Mouse (Mus musculus) G1E (cell line): ENCODE results near the gene Dhx16. TPM values are rescaled to one million over a fixed set of nuclear protein-coding genes. Genes with fewer than 3 reads are reported as not detected.

ENCODE experiments used
- ATAC-seq: 2 replicates; pipeline ENCODE4 v1.8.0; 2016; ENCODE audit warnings: mild to moderate bottlenecking; ENCODE audit not compliant: insufficient number of reproducible peaks, poor library complexity, low FRiP score, severe bottlenecking; ENCODE audit errors: extremely low read depth
- DNase-seq: peaks from one replicate; pipeline ENCODE4 v3.0.0; 2012; ENCODE audit warnings: low spot score
- H3K27me3 ChIP-seq: 2 replicates; pipeline ENCODE4 v1.6.1; 2012; ENCODE audit warnings: mild to moderate bottlenecking, low read length, inconsistent platforms; ENCODE audit not compliant: insufficient read depth
- H3K36me3 ChIP-seq: replicated peaks from 2 replicates; pipeline ENCODE3; 2012; ENCODE audit warnings: mild to moderate bottlenecking, inconsistent platforms
- H3K4me1 ChIP-seq: 2 replicates; pipeline ENCODE4 v1.6.1; 2012; ENCODE audit warnings: low read depth, low read length, inconsistent platforms, mixed read lengths; ENCODE audit not compliant: insufficient read depth
- H3K4me3 ChIP-seq: 2 replicates; pipeline ENCODE4 v1.5.1; 2012; ENCODE audit warnings: low read depth, mild to moderate bottlenecking, inconsistent platforms, low read length, moderate library complexity, mixed read lengths
- H3K9me3 ChIP-seq: replicated peaks from 2 replicates; pipeline ENCODE4 v1.6.1; 2012; ENCODE audit warnings: inconsistent platforms
- CTCF ChIP-seq: IDR thresholded peaks from 2 replicates; pipeline ENCODE4 v1.5.1; 2012; ENCODE audit warnings: low read depth, low read length, inconsistent platforms, mixed read lengths
- GATA1 ChIP-seq: IDR thresholded peaks from 2 replicates; pipeline ENCODE4 v1.6.1; 2012; ENCODE audit warnings: borderline replicate concordance, low read length, inconsistent platforms, mixed read lengths
- GATA2 ChIP-seq: IDR thresholded peaks from 2 replicates; pipeline ENCODE4 v1.6.1; 2012; ENCODE audit warnings: low read depth, low read length, inconsistent platforms, borderline replicate concordance
- POLR2AphosphoS5 ChIP-seq: IDR thresholded peaks from 2 replicates; pipeline ENCODE4 v1.6.1; 2012; ENCODE audit warnings: low read depth, low read length, inconsistent platforms; ENCODE audit not compliant: insufficient replicate concordance
- TAL1 ChIP-seq: conservative IDR thresholded peaks from 2 replicates; pipeline ENCODE4 v1.6.1; 2012; ENCODE audit warnings: low read depth, low read length, inconsistent platforms, mixed read lengths
- polyA plus RNA-seq: library from polyadenylated mRNA; stranded (reverse); fragments of >175 nt; gene quantifications from 2 replicates; pipeline ENCODE4 v1.2.3, GENCODE M21; 2012
- total RNA-seq, 2 experiments: library from RNA; stranded (forward) in 1 of 2; stranded (reverse) in 1 of 2; fragments of 200-1000 nt in 1 of 2; fragments of >200 nt in 1 of 2; fragmentation: Nextera tagmentation in 1 of 2; gene quantifications; 2 replicates each; pipeline ENCODE4 v1.2.3; 2014 to 2017

The Dhx16 gene
- total and polyA plus RNA-seq, 3 experiments, result 56.3 to 81.1 (median 73.6) TPM

- Histone ChIP-seq H3K4me3 (peak overlapping the region; percentile 79; the same call in 1 of the 2 replicates), H3K27me3 (no peaks in the 10 kb centered on the region), H3K9me3 (no peaks in the 10 kb centered on the region), H3K4me1 (peaks cover 61% of the 10 kb centered on the region), H3K36me3 (peaks cover 53% of the 10 kb centered on the region)
- TF ChIP-seq POLR2AphosphoS5 (peak; percentile 91; the same call in 1 of the 2 replicates), TAL1 (no peak)
- ATAC-seq, result peak; percentile 28
- peak; percentile 63 for DNase-seq
Measured at GRCm38 (mm10) chr17:35919060-35919715, 39.6 kb downstream of the Dhx16 start.

- peak; percentile 63 for TF ChIP-seq TAL1
- no peak for TF ChIP-seq GATA1
- H3K4me3 ChIP-seq, result peak overlapping the region; percentile 64; the same call in 1 of the 2 replicates
- H3K9me3 ChIP-seq, result no peaks in the 10 kb centered on the region
- H3K27me3 ChIP-seq, result no peaks in the 10 kb centered on the region
- H3K36me3 ChIP-seq, result peaks cover 53% of the 10 kb centered on the region
- peak; percentile 5; the same call in 1 of the 2 replicates for ATAC-seq
- DNase-seq, result no peak
- H3K4me1 ChIP-seq, result peaks cover 61% of the 10 kb centered on the region
Measured at GRCm38 (mm10) chr17:35919864-35920301, 40.3 kb downstream of the Dhx16 start.

- TF ChIP-seq TAL1, result no peak
- no peak for TF ChIP-seq GATA1
- TF ChIP-seq POLR2AphosphoS5, result no peak; the same call in 1 of the 2 replicates
- no peak for TF ChIP-seq CTCF
- no peak for TF ChIP-seq GATA2
- DNase-seq, result no peak
- H3K9me3 ChIP-seq, result no peaks in the 10 kb centered on the region
- H3K4me3 ChIP-seq, result no peak overlapping the region; the same call in 1 of the 2 replicates
- H3K27me3 ChIP-seq, result no peaks in the 10 kb centered on the region
- peaks cover 64% of the 10 kb centered on the region for H3K4me1 ChIP-seq
- ATAC-seq, result no peak
- peaks cover 57% of the 10 kb centered on the region for H3K36me3 ChIP-seq
Measured at GRCm38 (mm10) chr17:35920384-35920783, 40.8 kb downstream of the Dhx16 start.

DNA sequence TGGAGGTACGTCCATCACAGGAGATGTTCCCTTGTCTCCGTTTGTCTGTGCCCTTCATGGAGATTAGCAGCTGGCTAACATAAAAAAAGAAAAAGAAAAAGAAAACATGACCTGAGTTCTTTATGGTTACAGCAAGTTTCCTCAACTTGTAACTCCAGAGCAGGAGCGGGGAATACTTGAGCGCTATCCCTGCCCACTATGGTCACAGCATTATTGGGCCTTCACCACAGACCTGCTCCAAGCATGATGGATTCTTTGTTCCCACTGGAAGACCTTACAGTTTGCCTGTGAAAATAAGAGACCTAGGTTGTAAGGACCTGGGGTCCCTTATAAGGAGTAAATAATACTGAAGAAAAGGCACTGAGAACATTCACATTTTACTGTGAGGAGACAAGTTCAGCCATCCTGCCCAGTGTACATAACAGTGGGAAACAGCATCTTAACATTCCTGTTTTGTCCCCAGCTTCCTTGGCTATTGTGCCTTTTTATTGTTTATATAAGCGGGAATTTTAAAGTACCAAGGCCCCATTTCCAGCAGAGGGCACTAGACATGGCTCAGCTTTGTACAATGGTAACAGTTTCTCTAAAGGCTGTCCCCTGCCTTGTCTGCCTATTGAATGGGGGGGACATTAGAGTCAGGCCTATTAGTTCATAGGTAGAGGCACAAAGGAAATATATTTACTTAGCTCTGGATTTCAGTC is 41.4 kb downstream of the Dhx16 start:
- peak overlapping the region; percentile 24; the same call in 1 of the 2 replicates for H3K4me3 ChIP-seq
- peaks cover 69% of the 10 kb centered on the region for H3K4me1 ChIP-seq

GRCm38 (mm10) chr17:35921710-35922109 is 42.1 kb downstream of the Dhx16 start:
- TF ChIP-seq CTCF, result no peak
- Histone ChIP-seq H3K4me1 (peaks cover 76% of the 10 kb centered on the region), H3K4me3 (no peak overlapping the region), H3K27me3 (no peaks in the 10 kb centered on the region), H3K36me3 (peaks cover 69% of the 10 kb centered on the region), H3K9me3 (no peaks in the 10 kb centered on the region)
- no peak for ATAC-seq
- DNase-seq, result no peak

More for the DNA sequence above, 41.4 kb downstream of the Dhx16 start:
- Histone ChIP-seq H3K36me3 (peaks cover 62% of the 10 kb centered on the region), H3K9me3 (no peaks in the 10 kb centered on the region), H3K27me3 (no peaks in the 10 kb centered on the region)
- DNase-seq (no peak), ATAC-seq (no peak)
- TF ChIP-seq GATA1, result no peak
- TF ChIP-seq GATA2, result no peak
- no peak for TF ChIP-seq TAL1
- peak; percentile 39; the same call in 1 of the 2 replicates for TF ChIP-seq CTCF

DNA sequence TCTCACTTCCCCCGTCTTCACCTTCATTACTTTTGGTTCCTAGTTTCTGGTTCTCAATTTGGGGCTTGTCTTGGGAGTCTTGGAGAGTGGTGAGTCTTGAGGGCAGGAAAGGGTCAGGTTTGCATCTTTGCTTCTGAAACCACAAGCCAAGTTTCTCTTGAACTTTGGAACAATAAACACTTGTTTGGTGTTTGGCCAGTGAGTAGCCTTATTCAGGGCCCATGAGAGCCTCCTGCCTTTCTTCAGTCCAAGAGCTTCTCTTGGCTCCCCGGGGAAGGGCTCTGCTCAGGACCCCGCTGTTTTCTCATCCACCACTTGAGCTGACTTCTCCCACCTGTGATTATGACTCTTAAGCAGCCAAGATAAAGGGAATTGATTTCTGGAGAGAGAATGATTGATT is 42.9 kb downstream of the Dhx16 start:
- DNase-seq (no peak), ATAC-seq (no peak)
- peaks cover 67% of the 10 kb centered on the region for H3K36me3 ChIP-seq
- H3K4me1 ChIP-seq, result peaks cover 81% of the 10 kb centered on the region
- H3K4me3 ChIP-seq, result no peak overlapping the region; the same call in 1 of the 2 replicates
- H3K27me3 ChIP-seq, result no peaks in the 10 kb centered on the region
- H3K9me3 ChIP-seq, result no peaks in the 10 kb centered on the region
- TF ChIP-seq CTCF (no peak), POLR2AphosphoS5 (no peak; the same call in 1 of the 2 replicates), GATA2 (no peak), TAL1 (no peak), GATA1 (no peak)

DNA sequence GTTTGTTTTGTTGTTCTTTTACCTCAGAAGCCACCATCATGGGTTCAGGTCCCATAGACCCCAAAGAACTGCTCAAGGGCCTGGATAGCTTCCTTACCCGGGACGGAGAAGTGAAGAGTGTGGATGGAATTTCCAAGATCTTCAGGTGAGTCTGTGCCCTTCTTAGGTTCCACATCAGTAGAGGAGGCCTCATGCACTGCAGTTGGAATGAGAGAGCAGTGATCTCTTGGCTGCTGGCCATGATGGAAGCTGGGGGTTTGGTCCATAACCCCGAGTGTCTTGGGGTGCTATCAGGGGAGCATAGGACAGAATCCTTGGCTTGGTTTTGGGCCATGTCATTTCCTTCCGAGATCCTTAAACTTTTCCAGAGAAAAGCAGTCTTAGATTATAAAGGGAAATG is 43.7 kb downstream of the Dhx16 start:
- TF ChIP-seq GATA1 (no peak), GATA2 (no peak), POLR2AphosphoS5 (no peak), TAL1 (no peak), CTCF (no peak)

More for the DNA sequence above, 43.7 kb downstream of the Dhx16 start:
- Histone ChIP-seq H3K27me3 (no peaks in the 10 kb centered on the region), H3K9me3 (no peaks in the 10 kb centered on the region), H3K4me1 (peaks cover 88% of the 10 kb centered on the region), H3K4me3 (no peak overlapping the region), H3K36me3 (peaks cover 70% of the 10 kb centered on the region)
- ATAC-seq (no peak), DNase-seq (no peak)
